Mouse (Mus musculus) layer of hippocampus, adult 9-10 months (tissue): Measurements from ENCODE around the gene Cdk6.
"Not testable (repeated sequence)": the region's sequence is repeated elsewhere in the genome, so short reads cannot be mapped to it uniquely, and the experiment has no call there.

ENCODE experiments used
- DNase-seq: peaks from one replicate; pipeline ENCODE4 v3.0.0; 2022; ENCODE audit warnings: low spot score

Cdk6 gene

DNA sequence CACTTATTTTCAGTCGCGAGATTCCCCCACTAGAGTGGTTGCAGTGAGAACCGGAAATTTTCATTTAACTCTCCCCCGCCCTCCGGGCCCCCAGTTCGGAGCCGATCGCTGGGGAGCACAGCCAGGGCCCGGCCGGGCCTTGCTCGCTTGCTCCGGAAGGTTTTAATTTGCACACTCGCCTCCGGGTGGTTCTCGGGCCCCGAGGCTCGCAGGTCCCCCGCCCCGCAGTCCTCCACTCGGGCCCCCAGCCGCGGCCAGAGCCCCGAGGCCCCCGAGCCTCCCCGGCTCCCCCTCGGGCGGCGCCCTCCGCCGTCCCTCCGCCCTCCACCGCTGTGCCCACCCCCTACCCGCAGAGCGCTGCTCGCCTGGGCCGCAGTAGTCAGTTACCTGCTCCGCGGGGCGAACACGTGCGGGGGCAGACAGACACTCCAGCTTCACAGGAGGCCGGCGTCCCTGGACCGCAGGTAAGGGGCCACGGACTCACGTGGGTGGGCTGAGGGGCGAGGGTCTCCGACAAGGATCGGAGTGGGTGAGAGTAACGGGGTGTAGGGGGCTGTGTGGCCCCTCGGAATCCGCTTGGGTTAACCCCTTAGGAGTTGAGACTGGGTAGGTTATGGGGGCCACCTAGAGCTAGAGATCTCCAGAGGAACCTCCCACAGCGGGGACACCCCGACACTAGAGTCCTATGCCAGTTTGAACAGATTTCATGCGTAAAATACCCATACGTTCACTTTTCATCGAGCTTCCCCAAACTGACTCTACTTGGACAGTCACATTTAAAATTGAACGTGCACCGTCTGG lies at the start of gene Cdk6:
Gene Cdk6, plus strand, starts transcription at position 375 of the 801 bp plus-strand sequence.
- no peak for DNase-seq

DNA sequence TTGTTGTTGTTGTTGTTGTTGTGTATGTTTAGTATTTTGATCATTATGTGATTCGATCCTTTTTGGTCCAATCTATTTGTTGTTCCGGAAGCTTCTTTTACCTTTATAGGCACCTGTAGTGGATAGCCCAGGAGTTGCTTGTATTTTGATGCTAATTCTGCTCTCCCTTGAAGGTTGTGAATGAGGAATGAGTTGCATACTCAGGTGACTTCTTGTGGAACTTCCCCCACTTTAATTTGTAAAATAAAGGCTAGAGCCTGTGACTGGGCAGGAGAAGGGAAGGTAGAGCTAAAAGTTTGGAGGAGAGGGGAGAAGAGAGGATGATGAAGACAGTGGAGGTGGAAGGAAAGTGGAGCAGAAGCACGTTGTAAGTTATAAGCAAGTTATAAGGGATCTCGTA lies 47.6 kb upstream of the Cdk6 start:
- DNase-seq, result no peak

DNA sequence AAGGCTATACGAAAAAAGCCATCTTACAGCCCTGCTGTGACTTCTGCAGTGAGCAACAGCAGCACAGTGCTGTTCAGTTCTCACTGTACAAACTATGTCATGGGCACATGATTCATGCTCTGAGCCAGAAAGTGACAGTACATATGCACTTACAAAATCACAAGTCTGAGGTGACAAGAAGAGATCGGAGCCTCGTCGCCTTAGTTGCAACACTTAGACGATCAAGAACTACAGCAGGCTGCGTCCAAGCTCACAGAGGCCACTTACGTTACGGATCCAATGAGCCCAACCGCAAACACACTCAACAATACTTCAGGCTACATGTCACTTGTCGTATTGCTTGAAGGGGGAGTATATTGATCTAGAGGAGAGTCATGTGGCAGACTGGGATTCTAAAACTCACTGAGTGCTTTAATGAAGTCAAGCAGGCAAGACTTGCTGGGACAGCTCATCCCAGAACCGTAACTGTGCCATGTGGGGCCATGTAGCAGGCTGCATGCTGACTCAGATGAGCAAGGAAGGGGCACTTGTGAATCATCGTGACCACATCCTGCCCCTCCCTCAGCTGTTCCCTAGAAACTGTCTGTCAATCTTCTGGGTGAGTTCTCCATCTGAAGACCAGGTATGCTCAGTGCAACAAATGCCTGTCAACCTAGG lies 40.4 kb upstream of the Cdk6 start:
- no peak for DNase-seq

DNA sequence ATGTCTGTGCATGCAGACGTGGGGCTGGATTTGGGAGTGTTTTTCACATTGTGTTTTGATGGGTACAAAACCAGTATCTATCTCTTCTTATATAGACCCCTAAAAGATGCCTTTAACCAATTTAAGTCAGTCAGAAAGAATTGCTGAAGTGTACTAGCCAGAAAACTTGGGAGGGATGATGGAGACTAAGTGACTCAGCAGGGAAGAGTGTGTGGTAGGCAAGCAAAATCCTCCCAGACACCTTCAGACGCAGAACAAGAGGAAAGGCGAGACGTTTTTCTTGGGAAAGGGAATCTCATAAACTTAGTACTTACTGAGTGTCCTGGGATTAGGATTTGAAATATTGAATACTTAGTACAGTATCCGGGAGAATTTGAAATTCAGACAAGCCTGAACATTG lies 39.8 kb upstream of the Cdk6 start:
- DNase-seq, result no peak

DNA sequence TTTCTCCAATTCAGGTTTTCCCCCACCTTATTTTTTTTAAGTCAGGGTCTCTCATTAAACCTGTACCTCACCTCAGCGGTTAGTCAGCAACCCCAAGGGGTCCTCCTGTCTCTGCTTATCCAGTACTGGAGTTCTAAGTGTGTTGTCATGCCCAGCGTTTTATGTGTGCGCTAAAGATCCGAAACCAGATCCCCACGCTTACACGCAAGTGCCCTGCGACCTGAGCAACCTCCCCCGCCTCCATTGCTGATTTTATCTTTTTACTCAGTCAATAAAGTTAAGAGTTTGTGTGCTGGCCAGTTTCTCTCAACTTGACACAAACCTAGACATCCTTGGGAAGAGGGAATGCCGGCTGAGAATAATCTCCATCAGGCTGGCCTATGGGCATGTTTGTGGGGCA lies 37.4 kb upstream of the Cdk6 start:
- DNase-seq, result no peak

DNA sequence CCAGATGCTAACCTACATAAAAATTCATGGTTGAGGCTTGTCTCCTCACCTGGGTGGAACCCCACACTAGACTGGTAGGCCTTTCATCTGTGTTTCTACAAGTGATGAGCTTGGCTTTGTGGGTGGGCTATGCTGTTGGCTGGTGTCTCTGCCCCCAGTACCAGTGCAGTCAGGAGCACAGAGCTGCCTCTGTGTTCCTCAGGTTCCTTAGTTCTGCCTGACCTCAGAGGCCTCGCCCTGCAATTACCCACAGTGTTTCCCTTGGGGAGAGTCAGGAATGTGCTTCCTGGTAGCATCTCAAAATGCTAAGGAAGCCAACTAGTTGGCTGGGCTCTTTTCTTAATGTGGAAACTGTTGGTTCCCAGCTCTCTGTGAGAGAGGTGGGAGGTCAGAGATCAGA lies 35.1 kb upstream of the Cdk6 start:
- no peak for DNase-seq

DNA sequence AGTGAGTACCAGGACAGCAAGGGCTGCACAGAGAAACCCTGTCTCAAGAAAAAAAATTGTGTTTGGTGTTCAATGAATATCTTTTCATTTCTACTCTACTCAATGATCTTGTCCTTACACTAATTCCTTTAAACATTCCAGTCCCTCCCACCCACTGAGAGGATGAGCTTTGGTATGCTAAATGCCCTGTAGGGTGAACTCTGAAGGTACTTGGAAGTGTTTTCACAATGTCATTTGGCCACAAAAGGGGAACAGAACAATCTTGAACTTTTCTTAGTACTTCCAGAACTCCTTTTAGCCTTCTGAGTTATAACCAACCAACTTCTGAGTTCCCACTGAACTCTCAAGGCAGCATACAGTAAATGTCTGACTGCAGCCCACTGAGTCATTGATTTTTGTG lies 32.2 kb upstream of the Cdk6 start:
- no peak for DNase-seq

DNA sequence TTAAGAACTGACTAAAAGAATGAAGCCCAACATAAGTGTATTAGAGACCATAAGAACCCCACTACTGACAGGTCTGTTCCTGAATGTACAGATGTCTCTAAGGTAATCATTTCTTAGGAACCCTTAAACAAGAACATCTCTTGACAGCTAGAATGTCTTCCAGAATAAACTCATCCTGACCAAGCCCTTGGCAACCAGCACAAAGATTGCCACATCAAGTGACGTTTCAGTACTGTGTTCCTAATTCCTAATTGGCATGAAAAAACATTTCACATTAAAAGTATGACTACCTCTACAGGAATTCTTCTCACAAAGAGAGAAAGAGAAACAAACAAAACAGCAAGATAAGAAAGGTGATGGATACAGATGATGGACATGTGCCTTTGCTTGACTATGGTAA lies 31.7 kb upstream of the Cdk6 start:
- no peak for DNase-seq

DNA sequence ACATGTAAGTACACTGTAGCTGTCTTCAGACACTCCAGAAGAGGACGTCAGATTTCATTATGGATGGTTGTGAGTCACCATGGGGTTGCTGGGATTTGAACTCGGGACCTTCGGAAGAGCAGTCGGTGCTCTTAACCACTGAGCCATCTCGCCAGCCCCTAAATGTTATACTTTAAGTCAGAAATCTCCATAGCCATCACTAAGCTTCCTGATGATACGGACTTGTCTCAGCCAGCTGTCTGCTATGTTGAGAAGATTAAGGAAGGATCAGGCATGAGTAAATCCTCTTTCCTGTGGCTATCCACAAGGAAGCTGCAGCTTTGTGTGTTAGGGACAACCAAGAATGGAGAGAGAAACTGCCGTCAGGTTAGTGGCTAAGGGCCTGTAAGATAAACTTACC lies 30.1 kb upstream of the Cdk6 start:
- not testable (repeated sequence) for DNase-seq

DNA sequence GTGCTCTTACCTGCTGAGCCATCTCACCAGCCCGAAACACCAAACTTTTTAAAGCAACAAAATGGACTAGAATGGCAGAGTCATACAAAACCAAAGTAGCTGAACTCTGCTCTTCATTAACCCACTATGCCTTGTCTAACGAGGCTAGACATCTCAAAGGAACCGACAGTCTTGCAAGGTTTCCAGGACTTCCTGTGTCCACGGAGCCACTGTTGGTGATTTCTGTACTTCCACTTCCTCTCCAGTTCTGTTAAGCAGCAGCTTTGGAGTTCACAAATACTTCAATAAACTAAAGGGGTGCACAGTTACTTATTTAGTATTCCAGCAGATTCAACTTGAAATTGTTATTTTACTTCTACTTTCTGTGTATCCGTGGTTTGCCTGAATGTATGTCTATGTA lies 23.6 kb upstream of the Cdk6 start:
- DNase-seq, result not testable (repeated sequence)

DNA sequence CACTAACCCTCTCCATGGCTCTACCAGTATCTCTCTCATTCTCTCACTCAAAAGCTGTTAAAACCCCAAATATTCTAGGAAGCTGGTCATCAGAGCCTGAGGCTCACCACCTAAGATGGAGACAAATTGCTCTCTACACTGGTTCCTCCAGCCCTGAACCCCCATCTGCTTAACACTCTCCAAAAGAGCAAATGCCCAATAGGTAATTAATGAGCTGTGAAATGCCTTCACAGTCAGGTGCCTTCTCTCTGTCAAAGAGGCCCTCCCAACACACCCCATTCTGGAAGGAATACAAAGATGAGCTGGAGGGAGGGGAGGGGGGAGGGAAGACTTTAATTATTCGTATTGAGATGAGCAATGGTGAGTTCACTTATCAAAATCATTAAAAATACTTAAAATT lies 21.1 kb upstream of the Cdk6 start:
- no peak for DNase-seq

DNA sequence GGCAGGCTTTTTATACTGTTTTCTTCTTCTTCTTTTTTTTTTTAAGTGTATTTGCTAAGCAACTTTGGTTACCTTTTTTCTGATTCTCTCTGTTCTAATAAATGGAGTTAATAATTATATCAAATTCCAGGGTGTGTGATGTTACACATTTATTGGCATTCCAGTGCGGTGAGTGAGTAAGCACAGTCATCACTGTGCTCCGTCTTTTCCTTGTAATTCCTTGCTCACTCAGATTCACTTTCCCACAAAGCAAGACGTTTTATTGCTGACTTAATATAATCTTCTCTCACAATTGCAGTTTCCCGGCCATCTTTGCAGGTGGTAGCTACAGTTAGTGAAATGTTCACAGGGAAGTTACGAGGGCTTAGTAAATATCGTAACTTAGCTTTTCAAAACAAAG lies 19.2 kb upstream of the Cdk6 start:
- no peak for DNase-seq

DNA sequence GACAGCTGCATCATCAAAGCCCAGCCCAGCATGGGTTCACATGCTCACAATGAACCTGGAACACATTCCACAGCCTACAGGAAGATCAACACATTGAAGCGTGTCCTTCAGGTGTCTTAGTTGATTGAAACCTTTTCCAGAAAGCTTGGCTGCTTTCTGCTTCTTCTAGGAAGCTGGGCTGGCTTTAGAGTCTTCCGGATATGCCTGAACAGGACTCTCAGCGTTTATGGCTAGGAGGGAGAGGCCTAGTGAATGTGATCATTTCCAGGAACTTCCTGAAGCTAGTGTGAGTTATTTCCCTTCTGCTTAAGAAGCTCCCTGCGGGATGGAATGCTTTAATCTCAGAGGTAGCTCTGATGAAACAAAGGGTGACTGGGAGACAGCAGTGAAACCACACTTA lies 17.2 kb upstream of the Cdk6 start:
- no peak for DNase-seq

DNA sequence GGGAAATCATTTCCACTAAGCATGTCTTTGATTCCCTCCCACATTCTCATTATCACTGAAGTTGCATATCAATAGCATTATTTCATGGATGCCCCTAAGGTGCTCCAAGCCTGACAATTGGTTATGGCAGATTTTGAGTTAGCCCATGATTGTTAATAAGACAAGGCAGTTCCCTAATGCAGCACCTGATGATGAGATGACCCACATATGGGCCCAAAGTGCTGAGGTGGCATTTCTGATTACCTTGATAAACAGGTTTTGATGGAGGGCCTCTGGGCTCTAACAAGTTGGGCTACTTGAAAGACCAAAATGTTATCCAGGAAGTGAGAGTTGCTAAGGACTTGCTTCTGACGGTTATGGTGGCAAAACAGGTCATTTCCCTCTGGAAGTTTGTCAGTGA lies 11.9 kb upstream of the Cdk6 start:
- no peak for DNase-seq

DNA sequence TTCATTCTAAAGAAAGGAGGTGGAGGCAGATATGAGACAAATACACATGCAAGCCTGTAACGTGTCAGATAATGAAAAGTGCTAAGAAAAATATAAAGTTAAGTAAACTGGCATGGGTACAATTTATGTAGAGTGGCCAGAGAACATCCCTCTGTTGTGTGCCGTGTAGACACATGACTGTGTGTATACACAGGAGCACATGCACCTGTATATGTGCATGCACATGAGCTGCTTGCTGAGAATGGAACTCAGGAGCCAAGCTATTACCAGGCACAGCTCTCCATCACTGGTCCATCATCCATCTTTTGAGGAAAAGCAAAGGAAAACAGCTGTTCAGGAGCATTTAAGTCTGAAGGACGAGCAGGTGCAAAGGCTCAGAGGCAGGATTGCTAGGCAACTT lies 10.4 kb upstream of the Cdk6 start:
- no peak for DNase-seq

DNA sequence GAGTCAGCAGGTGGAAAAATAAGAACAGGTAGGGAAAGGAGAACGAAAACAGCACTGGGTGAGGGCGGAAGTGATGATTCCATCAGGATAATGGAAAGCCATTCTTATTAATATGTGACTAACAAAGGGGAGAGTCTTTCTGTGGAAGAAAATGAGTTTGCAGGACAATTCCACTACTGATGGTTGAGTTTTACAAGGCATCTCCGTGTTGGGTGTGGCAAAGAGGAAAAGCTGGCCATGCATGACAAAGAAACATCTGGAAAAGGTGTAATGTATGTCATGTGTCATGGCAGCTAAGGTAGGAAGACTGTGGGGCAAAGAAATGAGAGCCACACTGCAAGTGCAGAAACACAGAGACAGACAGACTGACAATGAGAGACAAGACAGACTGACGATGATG lies 8.3 kb upstream of the Cdk6 start:
- DNase-seq, result not testable (repeated sequence)

DNA sequence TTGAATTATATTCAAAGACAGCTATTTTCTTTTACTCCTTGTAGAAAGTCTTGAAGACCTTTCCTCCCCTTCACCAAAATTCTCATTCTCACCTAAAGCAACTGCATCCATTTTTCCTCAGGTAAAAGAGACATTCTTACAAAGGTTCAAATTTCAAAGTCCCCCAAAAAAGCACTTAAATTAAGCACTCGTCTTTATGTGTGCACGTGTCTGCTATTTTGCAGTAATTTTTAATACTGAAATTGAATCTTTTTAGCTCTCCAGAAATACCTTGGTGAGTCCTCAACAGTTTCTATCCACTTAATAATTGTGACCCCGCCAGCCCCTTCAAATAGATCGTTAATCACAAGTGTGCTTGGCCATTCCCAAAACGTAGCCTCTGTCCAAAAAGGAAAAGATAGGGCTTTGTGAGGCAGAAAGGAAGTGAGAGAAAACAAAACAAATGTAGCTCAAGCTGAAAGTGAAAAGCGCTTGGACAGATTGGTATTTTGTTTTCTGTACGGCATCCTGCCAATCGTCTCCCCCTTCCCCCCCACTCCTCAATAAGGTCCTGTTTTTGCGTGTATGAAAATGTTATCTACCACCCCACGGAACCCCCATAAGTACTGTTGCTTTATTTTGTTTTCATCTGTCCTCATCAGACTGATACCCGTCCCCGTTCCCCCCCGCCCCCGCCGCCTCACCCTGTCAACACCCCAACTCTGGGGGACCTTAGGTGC lies 786 bp upstream of the Cdk6 start:
- not testable (repeated sequence) for DNase-seq

DNA sequence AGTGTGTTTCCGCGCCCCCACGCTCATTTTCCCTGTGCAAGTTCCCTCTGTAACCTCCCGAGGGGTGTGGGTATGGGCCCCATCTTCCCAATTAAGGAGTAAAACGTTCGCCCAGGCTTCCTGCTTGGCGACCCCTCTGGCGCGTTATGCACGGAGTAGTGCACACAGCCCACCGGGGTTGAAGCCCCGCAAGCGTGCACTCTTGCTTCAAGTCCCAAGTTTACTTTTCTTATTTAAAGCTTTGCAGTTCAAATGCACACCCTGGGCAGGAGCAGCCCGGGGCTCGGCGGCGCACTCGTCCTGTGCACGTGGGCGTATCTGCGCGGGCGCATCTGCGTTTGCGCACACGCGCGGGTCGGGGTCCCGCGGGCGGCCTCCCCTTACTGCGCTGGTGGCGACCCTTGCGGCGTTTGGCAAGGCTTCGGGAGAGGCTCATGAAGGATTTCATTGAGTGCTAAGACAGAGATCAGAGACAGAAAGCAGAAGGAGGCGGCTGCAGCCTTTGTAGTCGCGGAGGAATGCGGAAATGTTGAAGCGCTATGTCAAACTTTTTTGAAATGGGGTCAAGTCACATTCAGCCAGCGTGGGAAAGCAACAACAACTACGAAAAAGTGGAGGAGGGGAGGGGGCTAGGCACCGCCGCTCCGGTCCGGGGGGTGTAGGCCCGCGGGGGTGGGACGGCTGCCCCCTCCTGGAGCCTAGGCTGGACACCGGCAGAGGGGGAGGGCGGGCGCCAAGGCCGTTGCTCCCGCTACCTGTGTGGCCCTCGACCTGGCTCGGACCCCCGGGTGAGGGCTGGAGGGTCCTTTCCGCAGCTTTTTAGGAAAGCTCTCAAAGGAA lies 866 bp downstream of the Cdk6 start:
- DNase-seq, result no peak

DNA sequence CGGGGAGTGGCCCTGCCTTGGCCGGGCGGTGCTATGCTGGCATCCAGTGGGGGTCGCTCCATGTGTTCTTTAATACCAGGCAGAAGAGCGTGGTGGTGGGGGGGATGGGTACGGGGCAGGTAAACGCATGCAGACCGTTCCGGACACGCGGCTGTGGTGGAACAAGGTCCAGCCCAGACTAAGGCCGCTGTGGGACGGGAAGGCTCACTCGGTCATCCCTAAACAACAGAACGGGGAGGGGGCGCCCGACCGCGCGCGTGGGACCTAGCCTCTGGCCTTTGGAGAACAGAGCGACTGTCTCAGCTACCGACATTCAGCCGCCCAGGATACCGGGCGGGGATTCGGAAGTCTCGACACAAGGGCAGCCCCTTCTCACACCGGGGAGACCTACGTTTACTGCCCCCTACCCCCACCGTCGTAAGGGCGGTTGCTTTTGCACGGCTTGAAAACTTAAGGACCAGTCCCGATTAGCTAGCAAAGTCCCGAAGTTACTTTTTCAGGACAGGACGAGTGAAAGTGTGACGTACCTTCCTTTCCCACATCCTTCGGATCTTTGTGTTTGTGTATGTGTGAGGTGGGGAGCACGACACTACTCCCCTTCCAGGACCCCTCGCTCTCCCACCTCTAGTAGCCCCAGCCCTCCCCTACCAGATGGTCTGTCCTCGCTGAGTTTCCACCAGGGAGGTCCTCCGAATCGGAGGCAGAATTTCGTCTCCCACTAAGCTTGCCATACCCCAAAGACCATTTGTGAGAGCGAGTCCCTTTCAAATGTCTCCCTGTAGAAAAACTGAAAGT lies 1.7 kb downstream of the Cdk6 start:
- no peak for DNase-seq

DNA sequence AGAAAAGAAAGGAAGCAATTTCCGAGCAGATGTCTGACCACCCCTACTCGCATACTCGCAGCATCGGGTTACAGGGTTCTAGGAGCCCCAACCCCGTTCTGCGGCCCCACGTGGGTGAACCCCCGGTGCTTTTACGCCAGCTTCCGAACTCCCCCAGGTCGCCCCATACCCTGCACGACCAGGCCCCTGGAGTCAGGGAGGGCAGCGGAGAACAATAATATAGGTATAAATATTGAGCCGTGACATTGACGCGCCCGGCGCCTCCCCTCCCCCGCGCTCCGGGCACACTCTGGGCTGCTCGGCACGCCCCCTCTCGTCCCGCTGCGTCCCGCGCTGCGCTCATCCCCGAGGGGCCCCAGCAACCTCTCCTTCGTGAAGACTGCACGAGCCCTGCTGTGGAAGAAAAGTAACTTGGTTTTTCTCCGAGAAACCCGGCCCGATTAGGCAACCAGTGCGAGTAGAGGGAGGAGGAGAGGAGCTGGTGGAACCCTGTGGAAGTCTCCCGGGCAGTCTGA lies 2.3 kb downstream of the Cdk6 start:
- DNase-seq, result no peak

DNA sequence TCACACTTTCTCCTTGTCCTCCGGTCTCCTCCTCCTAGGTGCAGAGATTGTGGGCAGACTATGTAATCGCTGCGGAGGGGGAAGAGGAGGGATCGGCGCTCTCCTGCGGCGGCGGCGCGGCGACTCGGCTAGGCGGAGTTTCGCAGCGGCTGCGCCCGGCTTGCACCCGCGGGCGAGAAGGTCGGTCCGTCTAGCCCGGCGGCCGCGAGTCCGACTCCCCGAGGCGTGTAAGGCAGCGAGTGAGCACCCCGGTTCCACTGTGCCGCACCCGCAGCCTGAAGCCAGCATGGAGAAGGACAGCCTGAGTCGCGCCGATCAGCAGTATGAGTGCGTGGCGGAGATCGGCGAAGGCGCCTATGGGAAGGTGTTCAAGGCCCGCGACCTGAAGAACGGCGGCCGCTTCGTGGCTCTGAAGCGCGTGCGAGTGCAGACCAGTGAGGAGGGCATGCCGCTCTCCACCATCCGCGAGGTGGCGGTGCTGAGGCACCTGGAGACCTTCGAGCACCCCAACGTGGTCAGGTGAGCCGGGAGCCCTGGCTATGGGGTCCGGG lies 2.9 kb downstream of the Cdk6 start:
- no peak for DNase-seq
